Mouse (Mus musculus) E14TG2a.4 (cell line): ENCODE results near the gene Tet2.

Experiments
- CTCF ChIP-seq: conservative IDR thresholded peaks from 2 replicates; pipeline ENCODE4 v1.5.1; 2014; ENCODE audit warnings: low read length
- NANOG ChIP-seq: IDR thresholded peaks from 2 replicates; pipeline ENCODE4 v1.6.1; 2014; ENCODE audit warnings: borderline replicate concordance, low read length, mixed read lengths

GRCm38 (mm10) chr3:133518801-133519200, 26.1 kb downstream of the Tet2 start:
- no peak for TF ChIP-seq CTCF
- peak; percentile 35; the same call in 1 of the 2 replicates for TF ChIP-seq NANOG
